Mouse (Mus musculus): Measurements from ENCODE around the gene Ly75. TPM values are rescaled to one million over a fixed set of nuclear protein-coding genes. Genes with fewer than 3 reads are reported as not detected.
A peak's percentile ranks its signal among the peaks of the same experiment; 100 is the strongest.

Ly75 gene
- polyA plus RNA-seq, 1 experiment from 2014 or later: 1.7 TPM

GRCm38 (mm10) chr2:60288606-60289005 is 94.5 kb downstream of the Ly75 start:
- 77% methylated on average over 4 of the region's 4 CpGs for WGBS

GRCm38 (mm10) chr2:60285107-60285617 is 97.9 kb downstream of the Ly75 start:
- WGBS: 89% methylated on average over 8 of the region's 8 CpGs
- H3K27ac ChIP-seq (ENCODE audit: low read length): no peak overlapping the region
- no peaks in the 10 kb centered on the region for H3K36me3 ChIP-seq (ENCODE audit: insufficient read depth, low read length)
- ATAC-seq (no peak), DNase-seq (ENCODE audit: low spot score) (no peak)
- H3K4me1 ChIP-seq (ENCODE audit: insufficient read depth, low read depth, low read length): no peaks in the 10 kb centered on the region
- no peak overlapping the region for H3K4me3 ChIP-seq (ENCODE audit: low read depth, low read length)
- no peak overlapping the region for H3K4me2 ChIP-seq (replicated peaks; ENCODE audit: low read depth, low read length)
- no peaks in the 10 kb centered on the region for H3K27me3 ChIP-seq (replicated peaks; ENCODE audit: insufficient read depth, low read length)
- no peak overlapping the region for H3K9ac ChIP-seq (replicated peaks; ENCODE audit: low read depth)
- no peaks in the 10 kb centered on the region for H3K9me3 ChIP-seq (ENCODE audit: low read length)
- TF ChIP-seq EP300 (IDR thresholded peaks at IDR 0.05): no peak
- TF ChIP-seq CTCF (IDR thresholded peaks at IDR 0.05): no peak

More at GRCm38 (mm10) chr2:60288606-60289005, 94.5 kb downstream of the Ly75 start:
- Histone ChIP-seq H3K9ac (replicated peaks; ENCODE audit: low read depth) (no peak overlapping the region), H3K27ac (ENCODE audit: low read length) (no peak overlapping the region), H3K9me3 (ENCODE audit: low read length) (no peaks in the 10 kb centered on the region), H3K4me3 (ENCODE audit: low read depth, low read length) (no peak overlapping the region), H3K27me3 (replicated peaks; ENCODE audit: insufficient read depth, low read length) (no peaks in the 10 kb centered on the region), H3K4me1 (ENCODE audit: insufficient read depth, low read depth, low read length) (no peaks in the 10 kb centered on the region), H3K36me3 (ENCODE audit: insufficient read depth, low read length) (no peaks in the 10 kb centered on the region), H3K4me2 (replicated peaks; ENCODE audit: low read depth, low read length) (no peak overlapping the region)
- ATAC-seq (no peak), DNase-seq (ENCODE audit: low spot score) (peak; percentile 40)
- TF ChIP-seq CTCF (IDR thresholded peaks at IDR 0.05) (no peak), EP300 (IDR thresholded peaks at IDR 0.05) (no peak)

- H3K27me3 ChIP-seq (replicated peaks; ENCODE audit: insufficient read depth, low read length): no peaks in the 10 kb centered on the region
- no peaks in the 10 kb centered on the region for H3K9me3 ChIP-seq (ENCODE audit: low read length)
- 26% methylated on average over 4 of the region's 4 CpGs for WGBS
- H3K4me3 ChIP-seq (ENCODE audit: low read depth, low read length): peak within 1 kb of the TSS; percentile 47
- H3K27ac ChIP-seq (ENCODE audit: low read length): peak within 1 kb of the TSS; percentile 80
- TF ChIP-seq CTCF (IDR thresholded peaks at IDR 0.05): no peak
- no peak; the same call in 1 of the 2 replicates for TF ChIP-seq EP300 (IDR thresholded peaks at IDR 0.05)
- H3K9ac ChIP-seq (replicated peaks; ENCODE audit: low read depth): peak within 1 kb of the TSS; percentile 46
- H3K4me1 ChIP-seq (ENCODE audit: insufficient read depth, low read depth, low read length): no peaks in the 10 kb centered on the region
- no peaks in the 10 kb centered on the region for H3K36me3 ChIP-seq (ENCODE audit: insufficient read depth, low read length)
- DNase-seq (ENCODE audit: low spot score) (no peak), ATAC-seq (no peak)
- H3K4me2 ChIP-seq (replicated peaks; ENCODE audit: low read depth, low read length): peak within 1 kb of the TSS; percentile 75
Measured at GRCm38 (mm10) chr2:60284467-60284821, 98.7 kb downstream of the Ly75 start, which contains the start of gene Cd302. TSS of gene Cd302 (minus strand) at chr2:60284488.

- Histone ChIP-seq H3K4me2 (replicated peaks; ENCODE audit: low read depth, low read length) (peak overlapping the region; percentile 75), H3K9me3 (ENCODE audit: low read length) (no peaks in the 10 kb centered on the region), H3K27ac (ENCODE audit: low read length) (peak overlapping the region; percentile 80), H3K4me1 (ENCODE audit: insufficient read depth, low read depth, low read length) (no peaks in the 10 kb centered on the region), H3K9ac (replicated peaks; ENCODE audit: low read depth) (peak overlapping the region; percentile 46), H3K4me3 (ENCODE audit: low read depth, low read length) (peak overlapping the region; percentile 47), H3K27me3 (replicated peaks; ENCODE audit: insufficient read depth, low read length) (no peaks in the 10 kb centered on the region), H3K36me3 (ENCODE audit: insufficient read depth, low read length) (no peaks in the 10 kb centered on the region)
- WGBS: under 1% methylated on average over 42 of the region's 42 CpGs
- TF ChIP-seq CTCF (IDR thresholded peaks at IDR 0.05) (no peak), EP300 (IDR thresholded peaks at IDR 0.05) (peak; percentile 55; the same call in 1 of the 2 replicates)
- peak; percentile 89 for ATAC-seq
- DNase-seq (ENCODE audit: low spot score): peak; percentile 81
Measured at GRCm38 (mm10) chr2:60283751-60284466, 99.2 kb downstream of the Ly75 start.

- H3K9ac ChIP-seq (replicated peaks; ENCODE audit: low read depth): peak overlapping the region; percentile 46
- H3K4me3 ChIP-seq (ENCODE audit: low read depth, low read length): peak overlapping the region; percentile 47
- no peaks in the 10 kb centered on the region for H3K27me3 ChIP-seq (replicated peaks; ENCODE audit: insufficient read depth, low read length)
- peak overlapping the region; percentile 75 for H3K4me2 ChIP-seq (replicated peaks; ENCODE audit: low read depth, low read length)
- peak overlapping the region; percentile 80 for H3K27ac ChIP-seq (ENCODE audit: low read length)
- ATAC-seq: peak; percentile 50
- H3K4me1 ChIP-seq (ENCODE audit: insufficient read depth, low read depth, low read length): no peaks in the 10 kb centered on the region
- no peaks in the 10 kb centered on the region for H3K9me3 ChIP-seq (ENCODE audit: low read length)
- WGBS: 7% methylated on average over 9 of the region's 9 CpGs
- TF ChIP-seq EP300 (IDR thresholded peaks at IDR 0.05) (peak; percentile 61), CTCF (IDR thresholded peaks at IDR 0.05) (no peak)
- H3K36me3 ChIP-seq (ENCODE audit: insufficient read depth, low read length): no peaks in the 10 kb centered on the region
- peak; percentile 84 for DNase-seq (ENCODE audit: low spot score)
Measured at GRCm38 (mm10) chr2:60283208-60283750, 99.8 kb downstream of the Ly75 start.

GRCm38 (mm10) chr2:60282625-60283024 is 100.5 kb downstream of the Ly75 start:
- Histone ChIP-seq H3K9ac (replicated peaks; ENCODE audit: low read depth) (no peak overlapping the region), H3K4me2 (replicated peaks; ENCODE audit: low read depth, low read length) (peak overlapping the region; percentile 75), H3K36me3 (ENCODE audit: insufficient read depth, low read length) (no peaks in the 10 kb centered on the region), H3K4me1 (ENCODE audit: insufficient read depth, low read depth, low read length) (no peaks in the 10 kb centered on the region), H3K27ac (ENCODE audit: low read length) (peak overlapping the region; percentile 15; the same call in 1 of the 2 replicates), H3K9me3 (ENCODE audit: low read length) (no peaks in the 10 kb centered on the region), H3K4me3 (ENCODE audit: low read depth, low read length) (no peak overlapping the region; the same call in 1 of the 2 replicates), H3K27me3 (replicated peaks; ENCODE audit: insufficient read depth, low read length) (no peaks in the 10 kb centered on the region)
- TF ChIP-seq EP300 (IDR thresholded peaks at IDR 0.05) (no peak), CTCF (IDR thresholded peaks at IDR 0.05) (no peak)
- DNase-seq (ENCODE audit: low spot score): no peak
- no peak for ATAC-seq
- 53% methylated on average over 3 of the region's 4 CpGs for WGBS

Data from lung, postnatal 0 days (tissue).